Mouse (Mus musculus): ENCODE measurements around the gene Ptprj.

DNA sequence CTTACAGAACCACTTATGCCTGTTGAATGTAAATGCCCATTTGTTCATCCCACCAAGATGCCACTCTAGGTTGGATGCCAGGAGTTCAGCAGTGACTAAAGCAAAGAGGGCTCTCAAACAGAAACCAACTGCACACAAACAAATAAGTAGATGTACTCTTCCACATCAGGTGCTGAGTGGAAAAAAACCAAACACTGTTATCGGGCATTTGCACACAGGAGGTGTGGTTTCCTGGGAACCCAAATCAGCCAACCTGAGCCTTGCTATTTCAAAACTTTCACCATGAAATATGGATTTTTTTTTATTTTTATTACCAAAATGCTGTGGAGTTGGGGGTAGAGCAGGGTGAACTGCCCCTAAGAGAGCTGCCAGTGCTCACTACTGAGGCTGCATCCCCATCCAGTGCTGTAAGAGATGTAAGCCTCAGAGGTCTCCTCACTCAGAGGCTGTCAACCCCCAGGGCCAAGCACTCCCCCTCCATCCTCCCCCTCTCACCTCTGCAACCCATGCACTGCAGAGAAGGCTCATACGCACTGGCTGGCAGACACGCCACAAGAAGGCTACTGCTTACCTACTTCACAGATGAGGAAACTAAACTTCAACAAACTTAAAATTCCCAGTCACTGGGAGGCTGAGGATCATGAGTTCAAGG lies 77.1 kb downstream of the Ptprj start:
- no peak for TF ChIP-seq POLR2A (IDR thresholded peaks at IDR 0.05; ENCODE audit: low read depth, low read length)
- no peak for TF ChIP-seq TBP (conservative IDR thresholded peaks at IDR 0.05; ENCODE audit: low read depth, low read length)
- TF ChIP-seq CTCF (conservative IDR thresholded peaks at IDR 0.05 in 1 of 2, IDR thresholded peaks at IDR 0.05 in 1 of 2; ENCODE audit: low read depth in 2 of 2, low read length in 2 of 2): no peak
- TF ChIP-seq USF1 (IDR thresholded peaks at IDR 0.05; ENCODE audit: low read depth, low read length): no peak

All from CH12.LX (cell line).